9 mouse cellular contexts compared by ENCODE assay signal in the genomic region with DNA sequence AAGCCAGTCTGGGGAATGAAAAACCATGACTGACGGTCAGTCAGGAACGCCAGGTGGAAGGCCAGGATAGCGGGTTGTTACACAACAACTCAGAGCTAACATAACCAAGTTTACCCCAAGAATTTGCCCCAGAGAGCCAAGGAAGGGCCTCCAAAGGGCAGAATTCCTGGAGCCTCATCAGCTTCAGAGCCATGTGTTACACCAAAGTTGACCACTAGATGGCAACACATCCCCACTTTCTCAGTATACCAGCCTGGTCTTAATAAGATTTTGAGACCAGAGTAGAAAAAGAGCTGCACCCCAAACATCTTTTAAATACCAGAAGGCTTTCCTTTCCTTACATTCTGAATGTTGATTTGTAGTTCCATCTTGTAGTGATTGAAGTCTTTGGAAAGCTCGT.
DNase-seq lines count a peak whose midpoint lies in the region; TF ChIP-seq lines count a peak whose summit lies in the region.
"Had no signal": no experiment of that assay in that cellular context is flagged by ENCODE, and none has a peak within 500 bp of the region (broad histone marks: within the 10 kb centered on the region; RNA-seq: fewer than 3 reads in every experiment).

No protein-coding gene starts in this region.

- no peak overlapping the region for H3K4me3 ChIP-seq in forebrain, embryonic 10.5 days
- no peak overlapping the region for H3K4me3 ChIP-seq in thymus, adult 2 months (ENCODE audit: control insufficient read depth, insufficient read depth, low read length)
- H3K4me3 ChIP-seq: stomach, embryonic 15.5 days had no signal

- peaks cover 11% of the 10 kb centered on the region; the same call in 1 of the 2 replicates for H3K36me3 ChIP-seq in forebrain, embryonic 10.5 days (replicated peaks)
- no peaks in the 10 kb centered on the region for H3K36me3 ChIP-seq in thymus, adult 2 months (ENCODE audit: control insufficient read depth, insufficient read depth, low read length)

- TF ChIP-seq POLR2A in brain, embryonic 14.5 days (IDR thresholded peaks at IDR 0.05; ENCODE audit: borderline replicate concordance, extremely low read depth, insufficient read depth, insufficient read length, poor library complexity, severe bottlenecking) = no peak
- TF ChIP-seq POLR2A in thymus, adult 2 months (IDR thresholded peaks at IDR 0.05; ENCODE audit: control insufficient read depth, extremely low read depth, insufficient read depth, low read length, poor library complexity) = no peak

- no peaks in the 10 kb centered on the region for H3K9me3 ChIP-seq in forebrain, embryonic 10.5 days
- H3K9me3 ChIP-seq: stomach, embryonic 15.5 days had no signal

- intact Hi-C loops in left cerebral cortex, postnatal 4 days (cut with DNase I) = loop anchor here (5.0 kb wide), 2 partner anchors 98 to 123 kb away; a partner anchor contains a TSS

- no peaks in the 10 kb centered on the region for H3K27me3 ChIP-seq in forebrain, embryonic 10.5 days (ENCODE audit: poor library complexity, severe bottlenecking)
- H3K27me3 ChIP-seq in thymus, adult 2 months (ENCODE audit: control insufficient read depth, insufficient read depth, low read length) = no peaks in the 10 kb centered on the region
- H3K27me3 ChIP-seq: stomach, embryonic 15.5 days had no signal

- H3K4me1 ChIP-seq in forebrain, embryonic 10.5 days = peaks cover 5% of the 10 kb centered on the region
- peaks cover 21% of the 10 kb centered on the region for H3K4me1 ChIP-seq in thymus, adult 2 months (replicated peaks; ENCODE audit: control insufficient read depth, insufficient read depth, low read length)
- H3K4me1 ChIP-seq: stomach, embryonic 15.5 days had no signal

- peak; percentile 81 for DNase-seq in testis, postnatal 10 days (ENCODE audit: low spot score)
- no peak for DNase-seq in testis, postnatal 14 days (ENCODE audit: low spot score)
- peak; percentile 82 for DNase-seq in brain, embryonic 14.5 days (ENCODE audit: low read depth)
- peak; percentile 45 for DNase-seq in forebrain, embryonic 10.5 days (ENCODE audit: extremely low spot score, low spot score)
- peak; percentile 89 for DNase-seq in induced T-regulatory cell, adult 2 months (ENCODE audit: low read depth)
- DNase-seq in left cerebral cortex, postnatal 4 days = peak; percentile 59
- peak; percentile 11 to 40 for DNase-seq in monocyte, adult 2 months (ENCODE audit: low read depth in 1 of 2, low spot score in 2 of 2)
- DNase-seq in thymus, adult 2 months = peak; percentile 72

- TF ChIP-seq CTCF in brain, embryonic 14.5 days (IDR thresholded peaks at IDR 0.05; ENCODE audit: borderline replicate concordance, extremely low read depth, insufficient read depth, insufficient read length) = peak; percentile 74; the same call in 1 of the 2 replicates
- TF ChIP-seq CTCF in thymus, adult 2 months (IDR thresholded peaks at IDR 0.05; ENCODE audit: borderline replicate concordance, control insufficient read depth, extremely low read depth, insufficient read depth, low read length, poor library complexity) = no peak

- 57% methylated on average over 4 of the region's 4 CpGs for WGBS in forebrain, embryonic 10.5 days
- 56% methylated on average over 4 of the region's 4 CpGs for WGBS in thymus, adult 2 months

- no peak overlapping the region for H3K27ac ChIP-seq in forebrain, embryonic 10.5 days
- H3K27ac ChIP-seq in thymus, adult 2 months (ENCODE audit: control insufficient read depth, insufficient read depth, low read length) = no peak overlapping the region
- H3K27ac ChIP-seq: stomach, embryonic 15.5 days had no signal
